Mouse (Mus musculus) adrenal gland, adult 2 months (tissue): Measurements from ENCODE around the gene Tnfaip8l1. TPM values are rescaled to one million over a fixed set of nuclear protein-coding genes. Genes with fewer than 3 reads are reported as not detected.
A peak's percentile ranks its signal among the peaks of the same experiment; 100 is the strongest.

Experiments
- DNase-seq: peaks from one replicate; pipeline ENCODE4 v3.0.0; 2021
- polyA plus RNA-seq: library from polyadenylated mRNA; depleted of rRNA; stranded (reverse); fragments of >200 nt; gene quantifications from 2 replicates; pipeline ENCODE4 v1.2.3, GENCODE M21; 2012
- total RNA-seq, 2 experiments: library from RNA; stranded (reverse); gene quantifications; 2 replicates each; pipeline ENCODE4 v1.2.3; 2021

The Tnfaip8l1 gene
- total and polyA plus RNA-seq, 3 experiments = 2.0 to 4.2 (median 2.4) TPM

- DNase-seq = peak; percentile 64
Measured at GRCm38 (mm10) chr17:56175416-56175815, 13.1 kb downstream of the Tnfaip8l1 start.

DNA sequence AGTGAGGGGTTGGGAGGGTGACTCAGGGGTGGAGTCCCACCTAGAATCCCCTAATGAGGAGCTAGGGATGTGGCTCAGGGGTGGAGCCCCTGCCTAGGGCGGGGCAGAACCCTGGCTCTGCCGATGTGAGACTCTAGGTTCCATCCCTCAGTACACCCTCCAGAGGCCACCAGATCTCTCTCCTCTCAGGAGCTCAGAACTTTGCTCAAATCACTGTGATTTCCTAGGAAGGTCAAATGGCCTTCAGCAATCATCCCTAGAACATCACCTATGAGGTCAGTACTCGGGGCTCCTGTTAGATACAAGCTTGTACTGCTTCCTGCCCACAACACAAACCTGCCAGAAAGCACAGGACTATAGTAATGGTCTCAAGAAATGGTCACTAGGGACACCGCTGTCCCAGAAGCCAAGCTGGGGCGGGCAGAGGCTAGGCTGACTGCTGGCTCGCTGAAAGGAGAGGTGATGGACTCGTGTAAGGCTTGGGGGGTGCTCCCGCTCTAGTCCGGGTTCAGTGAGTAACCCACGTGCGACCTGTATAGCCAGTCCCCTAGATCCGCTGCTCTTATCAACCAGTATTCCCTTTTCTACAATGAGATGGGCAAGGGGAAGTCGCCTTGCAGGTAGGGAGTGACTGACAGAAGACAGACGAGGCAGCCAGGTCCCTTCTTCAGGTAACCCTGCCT is 20.8 kb downstream of the Tnfaip8l1 start:
- no peak for DNase-seq

GRCm38 (mm10) chr17:56183658-56184103 is 21.4 kb downstream of the Tnfaip8l1 start, which contains the start of gene Mydgf:
TSS of gene Mydgf (minus strand) at chr17:56183920.
- DNase-seq = peak; percentile 97

GRCm38 (mm10) chr17:56185281-56186141 is 23.2 kb downstream of the Tnfaip8l1 start:
- DNase-seq = peak; percentile 89

- DNase-seq = no peak
Measured at GRCm38 (mm10) chr17:56191266-56191665, 29.0 kb downstream of the Tnfaip8l1 start.

- no peak for DNase-seq
Measured at GRCm38 (mm10) chr17:56194357-56194756, 32.1 kb downstream of the Tnfaip8l1 start.

DNA sequence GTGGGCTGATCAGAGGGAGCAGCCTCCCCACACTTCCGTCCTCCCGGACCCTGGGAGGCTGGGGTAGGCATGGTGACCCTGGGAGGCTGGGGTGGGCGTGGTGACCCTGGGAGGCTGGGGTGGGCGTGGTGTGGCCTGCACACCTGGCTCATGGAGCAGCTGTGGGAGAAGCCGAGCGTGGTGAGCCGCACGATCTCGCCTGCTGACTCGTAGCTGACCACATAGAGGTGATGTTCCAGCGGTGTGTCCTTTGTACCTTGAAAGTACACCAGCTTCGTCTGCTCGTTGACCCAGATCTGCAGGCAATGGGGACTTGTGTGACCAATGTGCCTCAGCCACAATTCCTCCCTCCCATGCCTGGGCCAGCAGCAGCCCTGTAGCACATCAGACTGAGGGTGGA is 32.5 kb downstream of the Tnfaip8l1 start:
- DNase-seq = no peak

- no peak for DNase-seq
Measured at GRCm38 (mm10) chr17:56196860-56197259, 34.6 kb downstream of the Tnfaip8l1 start.

GRCm38 (mm10) chr17:56200586-56200985 is 38.3 kb downstream of the Tnfaip8l1 start:
- DNase-seq = no peak

DNA sequence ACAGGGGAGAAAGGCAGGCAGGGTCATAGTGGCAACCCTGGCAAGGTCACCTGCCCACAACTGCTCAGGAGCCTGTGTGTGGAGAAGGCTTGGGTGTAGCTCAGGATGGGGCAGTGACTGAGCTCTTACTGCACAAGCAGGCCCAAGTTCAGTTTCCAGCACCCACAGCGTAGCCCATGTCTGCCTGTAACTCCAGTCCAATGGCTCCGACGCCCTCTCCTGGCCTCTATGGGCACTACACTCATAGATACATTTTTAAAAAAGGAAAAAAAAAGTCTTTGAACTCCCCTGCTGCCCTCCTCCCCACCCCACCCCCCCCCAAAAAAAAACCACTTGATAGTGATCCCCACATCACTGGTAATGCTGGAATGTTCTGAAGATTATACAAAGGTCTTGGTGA is 39.4 kb downstream of the Tnfaip8l1 start:
- DNase-seq = no peak

DNA sequence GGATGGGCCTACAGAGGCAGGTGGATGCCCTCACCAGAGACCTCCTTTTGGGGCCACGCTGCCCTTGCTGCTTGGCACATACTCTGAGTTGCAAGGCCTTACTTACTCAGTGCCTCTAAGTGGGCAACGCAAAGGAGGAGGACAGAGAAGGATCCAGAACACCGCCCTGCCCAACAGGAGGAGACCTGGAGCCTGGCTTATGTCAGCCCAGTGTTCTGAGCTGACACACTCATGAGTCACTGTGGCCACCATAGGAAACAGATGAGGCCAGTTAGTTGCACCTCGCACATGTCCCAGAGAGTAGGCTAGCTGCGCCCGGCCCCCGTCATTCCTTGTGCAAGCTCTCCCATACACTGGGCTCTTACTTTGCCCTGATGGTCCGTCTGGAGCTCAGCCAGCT is 40.2 kb downstream of the Tnfaip8l1 start:
- no peak for DNase-seq

DNA sequence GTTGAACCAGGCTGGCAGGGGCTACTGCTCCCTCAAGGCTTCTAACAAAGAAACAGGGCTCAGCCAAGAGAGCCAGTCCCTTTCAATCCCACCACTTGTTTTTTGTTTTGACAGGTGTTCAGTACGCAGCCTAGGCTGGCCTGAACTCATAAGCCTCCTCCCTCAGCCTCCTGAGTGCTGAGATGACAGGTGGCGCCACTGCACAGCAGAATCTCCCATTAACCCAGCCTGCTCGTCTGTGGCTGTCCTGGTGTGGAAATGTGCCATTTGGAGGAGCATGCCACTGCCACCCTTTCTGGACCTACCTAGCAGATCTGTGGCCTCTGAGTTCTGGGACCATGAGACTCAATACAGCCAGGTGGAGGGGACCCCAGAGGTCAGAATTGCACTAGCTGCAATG is 41.5 kb downstream of the Tnfaip8l1 start:
- DNase-seq = no peak

DNA sequence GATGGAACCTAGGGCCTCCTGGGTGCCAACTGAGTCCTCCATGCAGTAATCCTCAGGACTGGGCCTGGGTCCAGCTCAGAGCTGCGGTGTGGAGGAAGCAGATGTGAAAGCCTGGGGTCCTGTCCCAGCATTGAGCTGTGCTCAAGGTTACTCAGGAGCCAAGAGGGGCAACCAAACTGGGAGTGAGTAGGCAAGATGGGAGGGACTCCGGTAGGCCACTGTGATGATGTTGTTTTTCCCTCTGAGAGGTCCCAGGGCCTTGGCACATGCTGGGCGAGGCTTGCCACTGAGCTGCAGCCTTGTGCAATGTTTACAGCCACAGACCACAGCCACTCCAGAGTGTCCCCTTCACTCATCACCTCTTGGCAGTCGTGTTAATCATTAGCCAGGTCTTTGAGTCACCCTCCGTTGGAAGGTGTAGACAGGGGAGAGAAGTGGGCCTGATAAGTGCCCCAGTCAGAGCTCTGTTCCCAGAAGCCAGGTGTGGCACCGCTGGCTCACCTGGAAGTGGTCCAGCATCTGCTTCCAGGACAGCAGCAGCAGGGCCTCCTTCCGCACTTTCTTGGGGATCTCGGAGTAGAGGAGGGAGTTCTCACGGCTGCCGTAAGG is 44.1 kb downstream of the Tnfaip8l1 start:
- DNase-seq = no peak

- no peak for DNase-seq
Measured at GRCm38 (mm10) chr17:56206986-56207674, 44.9 kb downstream of the Tnfaip8l1 start.

DNA sequence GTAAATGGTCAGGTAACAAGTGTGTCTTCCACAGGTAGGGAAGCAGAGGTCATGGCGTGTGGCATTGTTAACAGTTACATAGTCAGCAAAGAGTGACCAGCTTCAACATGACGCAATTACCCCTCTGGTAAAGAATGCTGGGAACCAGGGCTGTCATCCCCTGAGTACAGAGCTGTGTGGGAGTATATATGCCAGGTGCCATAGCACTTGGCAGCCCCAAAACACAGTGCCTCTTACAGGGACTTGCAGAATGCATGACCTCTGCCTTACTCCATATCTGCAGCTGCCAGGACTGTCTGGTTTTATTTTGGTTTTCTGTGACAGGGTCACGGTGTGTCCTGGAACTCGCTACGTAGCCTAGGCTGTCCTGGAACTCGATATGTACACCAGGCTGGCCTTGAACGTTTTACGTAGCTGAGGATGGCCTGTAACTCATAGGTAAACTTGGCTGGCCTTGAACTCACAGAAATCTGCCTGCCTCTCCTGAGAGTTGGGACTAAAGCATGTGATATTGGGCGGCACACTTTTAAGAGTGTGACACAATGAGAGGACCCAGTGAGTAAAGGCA is 45.8 kb downstream of the Tnfaip8l1 start:
- no peak for DNase-seq

DNA sequence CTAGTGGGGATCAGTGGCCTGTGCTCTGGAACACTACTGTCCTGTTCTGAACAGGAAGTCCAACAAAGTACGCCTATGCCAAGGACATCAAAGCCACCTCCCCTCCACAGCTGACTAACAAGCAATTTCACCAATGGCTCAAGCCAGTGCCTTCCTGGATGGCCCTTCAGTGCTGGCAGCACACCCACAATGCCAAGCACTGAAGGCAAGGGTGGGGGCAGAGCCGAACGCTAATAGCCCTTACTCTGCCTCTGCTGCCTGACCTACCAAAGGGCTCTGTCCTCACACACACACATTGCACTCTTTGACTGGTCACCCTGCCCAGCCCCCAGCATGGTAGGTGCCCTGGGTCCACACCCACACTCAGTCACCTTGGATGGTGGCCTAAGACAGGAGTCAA is 46.5 kb downstream of the Tnfaip8l1 start:
- no peak for DNase-seq

GRCm38 (mm10) chr17:56211090-56211489 is 48.8 kb downstream of the Tnfaip8l1 start:
- no peak for DNase-seq

DNA sequence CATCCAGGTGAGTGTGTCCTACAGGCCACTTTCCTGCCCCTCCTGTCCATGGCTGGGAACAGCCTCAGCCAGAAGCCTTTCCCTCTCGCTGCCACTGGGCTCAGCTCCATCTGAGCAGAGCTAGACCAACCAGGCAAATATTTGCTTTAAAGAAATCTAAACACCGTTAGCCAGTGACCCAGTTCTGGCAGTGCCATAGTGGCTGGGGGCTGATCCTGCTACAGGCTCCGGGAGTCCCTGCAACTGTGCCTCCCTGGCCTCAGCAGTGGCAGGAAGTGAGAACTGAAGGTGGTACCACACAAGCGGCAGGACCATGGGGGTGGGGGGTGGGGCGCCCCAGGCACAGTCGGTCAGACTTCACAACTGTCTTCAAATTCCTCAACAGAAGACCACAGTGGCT is 50.4 kb downstream of the Tnfaip8l1 start:
- DNase-seq = no peak

DNA sequence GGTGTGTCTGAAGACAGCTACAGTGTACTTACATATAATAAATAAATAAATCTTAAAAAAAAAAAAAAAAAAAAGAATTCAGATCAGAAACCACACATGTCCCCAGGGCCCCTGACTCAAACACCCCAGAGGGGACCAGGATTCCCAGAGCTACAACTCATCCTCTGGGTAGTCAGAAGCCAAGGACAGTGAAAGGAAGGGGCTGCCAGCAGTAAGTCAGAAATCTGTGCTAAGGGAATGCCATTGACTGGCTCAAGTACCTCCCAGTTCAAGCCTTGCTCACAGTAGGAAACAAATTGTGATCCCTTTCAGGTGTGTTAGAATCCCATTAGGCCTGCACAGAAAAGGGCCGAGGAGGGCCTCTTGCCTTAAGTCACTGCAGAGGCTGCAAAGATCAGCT is 52.0 kb downstream of the Tnfaip8l1 start:
- peak; percentile 56 for DNase-seq

- DNase-seq = peak; percentile 34
Measured at GRCm38 (mm10) chr17:56217670-56218069, 55.4 kb downstream of the Tnfaip8l1 start.

GRCm38 (mm10) chr17:56218377-56219191 is 56.3 kb downstream of the Tnfaip8l1 start, which contains the start of gene Dpp9:
TSS of gene Dpp9 (minus strand) at chr17:56218905.
- DNase-seq = peak; percentile 94
